Mouse (Mus musculus) neural tube, embryonic 13.5 days (tissue): ENCODE data around the gene Srbd1. TPM values are rescaled to one million over a fixed set of nuclear protein-coding genes. Genes with fewer than 3 reads are reported as not detected.

Experiments used
- ATAC-seq: fragments of 200-750 bp; cut with Nextera tagmentation; 2 replicates; pipeline ENCODE4 v1.8.0; 2017; ENCODE audit warnings: low read depth, mild to moderate bottlenecking, moderate TSS enrichment, moderate library complexity
- H3K27ac ChIP-seq: fragments of 300-500 bp; sonication (generic); replicated peaks from 2 replicates; pipeline ENCODE4 v1.5.1; 2015; ENCODE audit warnings: moderate library complexity, mild to moderate bottlenecking, inconsistent platforms
- H3K27me3 ChIP-seq: fragments of 300-500 bp; sonication (generic); 2 replicates; pipeline ENCODE4 v1.6.1; 2015; ENCODE audit warnings: mild to moderate bottlenecking, inconsistent platforms
- H3K36me3 ChIP-seq: fragments of 300-500 bp; sonication (generic); 2 replicates; pipeline ENCODE4 v1.6.1; 2015; ENCODE audit warnings: mild to moderate bottlenecking, inconsistent platforms
- H3K4me1 ChIP-seq: fragments of 300-500 bp; sonication (generic); replicated peaks from 2 replicates; pipeline ENCODE4 v1.6.1; 2015; ENCODE audit warnings: inconsistent platforms
- H3K4me2 ChIP-seq: fragments of 300-500 bp; sonication (generic); 2 replicates; pipeline ENCODE4 v1.6.1; 2015; ENCODE audit warnings: inconsistent platforms, mild to moderate bottlenecking, moderate library complexity
- H3K4me3 ChIP-seq: fragments of 300-500 bp; sonication (generic); 2 replicates; pipeline ENCODE4 v1.5.1; 2015; ENCODE audit warnings: mild to moderate bottlenecking, inconsistent platforms
- H3K9ac ChIP-seq: fragments of 300-500 bp; sonication (generic); 2 replicates; pipeline ENCODE4 v1.6.1; 2015; ENCODE audit warnings: moderate library complexity, mild to moderate bottlenecking, inconsistent platforms
- H3K9me3 ChIP-seq: fragments of 300-500 bp; sonication (generic); 2 replicates; pipeline ENCODE4 v1.6.1; 2016; ENCODE audit warnings: inconsistent platforms
- WGBS: fragments of 180-500 bp; shearing (Covaris S2); methylation state at CpG from one replicate; pipeline ENCODE4 v1.1.7; 2015; 5-methylcytosine and 5-hydroxymethylcytosine counted together
- polyA plus RNA-seq: library from polyadenylated mRNA; unstranded; fragments of >200 nt; fragmentation: Nextera tagmentation; extraction: Ambion mirVana; gene quantifications from 2 replicates; pipeline ENCODE4 v1.2.1, GENCODE M21; 2015

Srbd1 gene
- polyA plus RNA-seq, 1 experiment from 2014 or later, result 16.4 TPM

GRCm38 (mm10) chr17:86168231-86168981 is 23.4 kb upstream of the Srbd1 start:
- Histone ChIP-seq H3K27ac (peak overlapping the region; percentile 96), H3K4me2 (peak overlapping the region; percentile 76), H3K4me1 (peaks cover 42% of the 10 kb centered on the region), H3K27me3 (no peaks in the 10 kb centered on the region), H3K36me3 (peaks cover 8% of the 10 kb centered on the region; the same call in 1 of the 2 replicates), H3K9me3 (no peaks in the 10 kb centered on the region), H3K4me3 (peak overlapping the region; percentile 80), H3K9ac (peak overlapping the region; percentile 93)
- WGBS, result under 1% methylated on average over 64 of the region's 64 CpGs
- ATAC-seq, result peak; percentile 12; the same call in 1 of the 2 replicates

DNA sequence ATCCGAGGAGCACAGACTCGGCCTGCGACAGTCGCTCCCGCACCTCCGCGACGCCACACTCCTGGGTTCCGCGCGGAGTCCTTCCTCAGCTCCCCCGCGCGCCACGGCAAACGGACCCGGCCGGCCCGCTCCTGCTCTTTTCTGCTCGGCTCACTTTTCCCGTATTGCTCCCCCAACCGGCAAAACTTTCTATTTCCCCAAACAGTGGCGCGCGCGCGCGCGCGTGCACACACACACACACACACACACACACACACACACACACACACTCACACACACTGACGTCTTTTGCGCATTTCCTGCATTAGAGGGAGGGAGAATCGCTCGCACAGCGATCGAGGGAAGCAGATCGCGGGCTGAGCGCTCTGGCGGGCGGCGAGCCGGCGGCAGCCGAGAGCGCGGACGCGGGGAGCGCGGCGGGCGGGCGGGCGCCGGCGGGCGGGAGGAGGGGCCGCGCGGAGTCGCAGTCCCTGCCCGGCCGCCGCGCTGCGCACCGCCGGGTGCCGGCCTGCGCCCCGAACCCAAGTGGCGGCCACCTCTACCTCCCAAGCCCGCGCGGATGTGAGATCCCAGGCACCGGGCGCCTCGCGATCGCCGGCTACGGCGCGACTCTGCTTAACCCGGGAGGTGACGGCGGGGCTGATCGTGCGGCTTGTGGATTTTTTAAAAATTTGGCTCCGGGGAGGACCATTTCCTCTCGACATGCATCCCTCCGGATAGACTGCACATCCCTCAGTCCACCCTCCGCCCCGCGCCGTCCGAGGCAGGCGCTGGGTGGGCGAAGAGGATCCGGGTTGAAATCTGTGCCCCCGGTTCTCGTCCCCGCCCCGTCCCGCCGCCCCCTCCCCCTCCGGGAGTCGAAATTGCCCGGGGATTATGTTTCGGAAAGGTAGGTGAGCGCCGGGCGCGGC is 22.6 kb upstream of the Srbd1 start, which contains the start of gene Prkce:
Prkce (plus strand) TSS at position 466 of the 911 bp plus-strand sequence.
- H3K9ac ChIP-seq, result peak within 1 kb of the TSS; percentile 93
- under 1% methylated on average over 112 of the region's 115 CpGs for WGBS
- H3K4me1 ChIP-seq, result peaks cover 42% of the 10 kb centered on the region
- H3K27me3 ChIP-seq, result no peaks in the 10 kb centered on the region
- H3K36me3 ChIP-seq, result no peaks in the 10 kb centered on the region
- H3K9me3 ChIP-seq, result no peaks in the 10 kb centered on the region
- peak within 1 kb of the TSS; percentile 80 for H3K4me3 ChIP-seq
- peak within 1 kb of the TSS; percentile 96 for H3K27ac ChIP-seq
- H3K4me2 ChIP-seq, result peak within 1 kb of the TSS; percentile 76
- peak; percentile 73 for ATAC-seq

DNA sequence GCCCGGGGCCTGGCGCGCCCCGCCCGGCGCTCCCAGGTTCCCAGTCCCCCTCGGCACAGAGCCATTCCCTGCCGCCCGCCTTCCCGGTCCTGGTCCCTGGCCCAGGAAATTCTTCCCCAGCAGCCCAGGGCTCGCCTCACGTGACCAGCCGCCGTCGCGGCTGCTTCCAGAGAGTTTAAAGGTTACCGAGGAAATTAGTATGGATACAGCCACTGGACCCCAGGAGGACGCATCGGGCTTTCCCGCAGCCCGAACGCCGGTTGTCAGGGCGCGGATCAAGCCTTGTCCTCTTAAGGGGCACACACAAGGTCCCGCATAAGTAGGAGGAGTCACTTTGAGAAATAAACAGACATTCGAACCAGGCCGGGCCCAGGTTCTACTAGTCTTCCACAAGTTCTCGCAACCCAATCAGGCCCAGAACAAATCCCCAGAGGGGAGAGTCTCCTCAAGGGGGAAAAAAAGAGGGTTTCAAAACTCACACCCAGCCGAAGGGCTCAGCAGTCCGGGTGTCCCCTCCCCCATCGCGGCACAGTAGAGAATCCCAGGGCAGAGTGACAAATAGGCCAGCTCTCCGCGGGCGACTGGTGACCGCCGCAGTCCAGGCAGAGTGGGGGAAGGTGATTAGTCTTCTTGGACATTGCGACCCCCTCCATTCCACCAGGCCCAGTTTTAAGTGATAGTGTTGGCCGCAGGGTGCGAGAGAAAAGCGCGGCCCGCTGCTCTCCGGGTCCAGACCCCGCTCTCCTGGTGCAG is 21.8 kb upstream of the Srbd1 start:
- Histone ChIP-seq H3K4me2 (peak overlapping the region; percentile 76), H3K27ac (peak overlapping the region; percentile 96), H3K4me3 (peak overlapping the region; percentile 80), H3K9me3 (no peaks in the 10 kb centered on the region), H3K27me3 (no peaks in the 10 kb centered on the region), H3K36me3 (no peaks in the 10 kb centered on the region), H3K9ac (peak overlapping the region; percentile 93), H3K4me1 (peaks cover 37% of the 10 kb centered on the region)
- under 1% methylated on average over 46 of the region's 46 CpGs for WGBS
- ATAC-seq, result peak; percentile 75

GRCm38 (mm10) chr17:86166051-86166566 is 21.1 kb upstream of the Srbd1 start:
- H3K27ac ChIP-seq, result peak overlapping the region; percentile 96
- H3K4me3 ChIP-seq, result peak overlapping the region; percentile 80
- H3K36me3 ChIP-seq, result no peaks in the 10 kb centered on the region
- H3K4me1 ChIP-seq, result peaks cover 32% of the 10 kb centered on the region
- WGBS, result 3% methylated on average over 19 of the region's 19 CpGs
- H3K27me3 ChIP-seq, result no peaks in the 10 kb centered on the region
- no peaks in the 10 kb centered on the region for H3K9me3 ChIP-seq
- peak overlapping the region; percentile 93 for H3K9ac ChIP-seq
- ATAC-seq, result no peak
- H3K4me2 ChIP-seq, result peak overlapping the region; percentile 76

GRCm38 (mm10) chr17:86164416-86164815 is 19.4 kb upstream of the Srbd1 start:
- no peaks in the 10 kb centered on the region for H3K36me3 ChIP-seq
- no peak overlapping the region for H3K4me3 ChIP-seq
- no peak overlapping the region for H3K4me2 ChIP-seq
- H3K27ac ChIP-seq, result no peak overlapping the region
- 77% methylated on average over 7 of the region's 7 CpGs for WGBS
- H3K4me1 ChIP-seq, result peaks cover 15% of the 10 kb centered on the region
- no peak overlapping the region for H3K9ac ChIP-seq
- no peaks in the 10 kb centered on the region for H3K9me3 ChIP-seq
- H3K27me3 ChIP-seq, result no peaks in the 10 kb centered on the region
- ATAC-seq, result no peak

DNA sequence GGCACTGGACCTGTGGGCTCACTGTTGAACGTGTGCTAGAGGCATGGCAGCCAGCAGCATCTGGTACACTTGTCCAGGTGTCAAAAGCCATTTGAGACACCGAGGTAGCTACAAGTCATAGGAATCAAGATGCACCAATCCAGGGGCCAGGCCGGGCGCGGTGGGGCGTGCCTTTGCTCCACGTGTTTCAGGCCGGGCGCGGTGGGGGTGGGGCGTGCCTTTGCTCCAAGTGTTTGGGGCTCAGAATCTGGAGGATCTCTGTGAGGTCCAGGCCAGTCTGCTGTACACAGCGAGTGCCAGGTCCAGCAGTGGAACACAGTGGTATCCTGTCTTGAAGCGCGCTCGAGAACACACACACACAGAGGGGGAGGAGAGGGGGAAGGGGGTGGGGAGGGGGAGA is 17.7 kb upstream of the Srbd1 start:
- Histone ChIP-seq H3K4me3 (no peak overlapping the region), H3K4me2 (no peak overlapping the region), H3K27me3 (no peaks in the 10 kb centered on the region), H3K36me3 (no peaks in the 10 kb centered on the region), H3K9ac (no peak overlapping the region), H3K27ac (no peak overlapping the region), H3K9me3 (no peaks in the 10 kb centered on the region), H3K4me1 (peaks cover 7% of the 10 kb centered on the region)
- 71% methylated on average over 15 of the region's 15 CpGs for WGBS
- no peak for ATAC-seq

DNA sequence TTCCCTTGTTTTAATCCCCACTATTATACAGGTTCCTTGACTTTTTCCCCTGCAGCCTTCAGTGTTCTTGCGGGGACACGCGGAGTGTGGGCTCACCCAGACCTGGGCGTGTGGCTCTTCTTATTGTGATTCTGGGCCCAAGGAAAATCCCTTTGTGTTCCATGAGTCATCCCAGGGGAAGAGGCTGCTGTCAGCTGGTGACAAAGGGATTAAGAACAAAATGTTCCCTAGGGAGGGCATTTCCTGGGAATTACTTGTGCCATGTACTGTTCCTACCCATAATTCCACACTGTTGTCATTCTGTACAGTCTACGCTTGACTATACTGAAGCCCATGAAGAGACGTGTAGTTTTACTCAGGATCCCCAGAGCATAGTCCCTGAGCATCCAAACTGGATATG is 12.0 kb upstream of the Srbd1 start:
- Histone ChIP-seq H3K36me3 (no peaks in the 10 kb centered on the region), H3K4me3 (no peak overlapping the region), H3K9ac (no peak overlapping the region), H3K27me3 (no peaks in the 10 kb centered on the region), H3K9me3 (no peaks in the 10 kb centered on the region), H3K27ac (no peak overlapping the region), H3K4me1 (no peaks in the 10 kb centered on the region; the same call in 1 of the 2 replicates), H3K4me2 (no peak overlapping the region)
- no peak for ATAC-seq
- WGBS, result 79% methylated on average over 6 of the region's 6 CpGs

GRCm38 (mm10) chr17:86150867-86151348 is 5.9 kb upstream of the Srbd1 start:
- Histone ChIP-seq H3K27me3 (no peaks in the 10 kb centered on the region), H3K9ac (no peak overlapping the region), H3K4me2 (no peak overlapping the region), H3K4me1 (peaks cover 4% of the 10 kb centered on the region), H3K4me3 (no peak overlapping the region), H3K9me3 (no peaks in the 10 kb centered on the region), H3K36me3 (no peaks in the 10 kb centered on the region), H3K27ac (no peak overlapping the region)
- peak; percentile 92 for ATAC-seq
- 19% methylated on average over 5 of the region's 5 CpGs for WGBS

GRCm38 (mm10) chr17:86149726-86150125 is 4.8 kb upstream of the Srbd1 start:
- Histone ChIP-seq H3K9me3 (no peaks in the 10 kb centered on the region), H3K27me3 (no peaks in the 10 kb centered on the region), H3K9ac (no peak overlapping the region), H3K36me3 (no peaks in the 10 kb centered on the region), H3K4me3 (no peak overlapping the region), H3K4me1 (peaks cover 8% of the 10 kb centered on the region), H3K4me2 (no peak overlapping the region), H3K27ac (no peak overlapping the region)
- WGBS, result 96% methylated on average over 1 of the region's 1 CpGs
- no peak for ATAC-seq

- H3K9me3 ChIP-seq, result no peaks in the 10 kb centered on the region
- ATAC-seq, result peak; percentile 79
- WGBS, result under 1% methylated on average over 33 of the region's 33 CpGs
- H3K4me2 ChIP-seq, result peak overlapping the region; percentile 97
- peaks cover 19% of the 10 kb centered on the region for H3K4me1 ChIP-seq
- H3K4me3 ChIP-seq, result peak overlapping the region; percentile 80
- peaks cover 4% of the 10 kb centered on the region; the same call in 1 of the 2 replicates for H3K36me3 ChIP-seq
- peak overlapping the region; percentile 82 for H3K9ac ChIP-seq
- no peaks in the 10 kb centered on the region for H3K27me3 ChIP-seq
- H3K27ac ChIP-seq, result peak overlapping the region; percentile 80
Measured at GRCm38 (mm10) chr17:86144537-86145078, 367 bp downstream of the Srbd1 start.

DNA sequence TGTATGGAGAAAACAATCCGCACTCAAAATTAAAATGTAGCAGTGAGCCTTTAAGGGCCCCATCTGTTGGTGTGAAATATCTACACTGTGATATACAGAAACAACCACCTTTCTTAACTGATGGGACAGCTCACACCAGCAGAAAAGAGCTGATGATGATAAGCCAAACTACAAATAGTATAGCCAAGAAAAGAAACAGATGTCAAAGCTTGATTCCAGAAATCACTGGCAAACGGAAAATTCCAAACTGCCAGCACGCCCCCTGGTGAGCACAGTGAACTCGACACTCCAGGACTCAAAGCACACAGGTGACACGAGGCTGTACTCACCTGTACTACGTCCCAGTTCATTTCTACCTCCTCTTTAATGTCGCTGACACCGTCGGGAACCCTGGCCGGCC is 9.1 kb downstream of the Srbd1 start:
- H3K36me3 ChIP-seq, result peaks cover 57% of the 10 kb centered on the region
- ATAC-seq, result no peak
- 86% methylated on average over 10 of the region's 10 CpGs for WGBS

More for the DNA sequence above, 9.1 kb downstream of the Srbd1 start:
- H3K9me3 ChIP-seq, result no peaks in the 10 kb centered on the region
- no peak overlapping the region for H3K4me2 ChIP-seq
- H3K27me3 ChIP-seq, result no peaks in the 10 kb centered on the region
- no peak overlapping the region for H3K9ac ChIP-seq
- no peak overlapping the region for H3K27ac ChIP-seq
- H3K4me1 ChIP-seq, result no peaks in the 10 kb centered on the region
- no peak overlapping the region for H3K4me3 ChIP-seq
